Mouse (Mus musculus): Measurements from ENCODE around the gene Arhgap29.

The Arhgap29 gene

GRCm38 (mm10) chr3:121945957-121946356 lies 6.4 kb upstream of the Arhgap29 start:
- no peak for DNase-seq (ENCODE audit: low spot score)

- DNase-seq (ENCODE audit: low spot score), result no peak
Observed at GRCm38 (mm10) chr3:121946765-121947164, 5.6 kb upstream of the Arhgap29 start.

GRCm38 (mm10) chr3:121950139-121950538 lies 2.2 kb upstream of the Arhgap29 start:
- no peak for DNase-seq (ENCODE audit: low spot score)

GRCm38 (mm10) chr3:121951116-121951515 lies 1.2 kb upstream of the Arhgap29 start:
- no peak for DNase-seq (ENCODE audit: low spot score)

GRCm38 (mm10) chr3:121953049-121953432 lies 700 bp downstream of the Arhgap29 start:
- DNase-seq (ENCODE audit: low spot score), result peak; percentile 86

- DNase-seq (ENCODE audit: low spot score), result peak; percentile 25
Observed at GRCm38 (mm10) chr3:121953433-121954161, 1.3 kb downstream of the Arhgap29 start.

- DNase-seq (ENCODE audit: low spot score), result no peak
Observed at GRCm38 (mm10) chr3:121954421-121954820, 2.1 kb downstream of the Arhgap29 start.

- DNase-seq (ENCODE audit: low spot score), result no peak
Observed at GRCm38 (mm10) chr3:121955527-121955926, 3.2 kb downstream of the Arhgap29 start.

GRCm38 (mm10) chr3:121956789-121957188 lies 4.4 kb downstream of the Arhgap29 start:
- no peak for DNase-seq (ENCODE audit: low spot score)

GRCm38 (mm10) chr3:121957606-121958344 lies 5.4 kb downstream of the Arhgap29 start:
- DNase-seq (ENCODE audit: low spot score), result no peak

GRCm38 (mm10) chr3:121964173-121964572 lies 11.8 kb downstream of the Arhgap29 start:
- DNase-seq (ENCODE audit: low spot score), result no peak

- peak; percentile 81 for DNase-seq (ENCODE audit: low spot score)
Observed at GRCm38 (mm10) chr3:121967681-121968476, 15.5 kb downstream of the Arhgap29 start.

GRCm38 (mm10) chr3:121968621-121969020 lies 16.3 kb downstream of the Arhgap29 start:
- DNase-seq (ENCODE audit: low spot score), result peak; percentile 15

- no peak for DNase-seq (ENCODE audit: low spot score)
Observed at GRCm38 (mm10) chr3:121969451-121969850, 17.1 kb downstream of the Arhgap29 start.

- no peak for DNase-seq (ENCODE audit: low spot score)
Observed at GRCm38 (mm10) chr3:121973761-121974160, 21.4 kb downstream of the Arhgap29 start.

GRCm38 (mm10) chr3:121975381-121975780 lies 23.0 kb downstream of the Arhgap29 start:
- no peak for DNase-seq (ENCODE audit: low spot score)

- no peak for DNase-seq (ENCODE audit: low spot score)
Observed at GRCm38 (mm10) chr3:121981306-121981705, 29.0 kb downstream of the Arhgap29 start.

- DNase-seq (ENCODE audit: low spot score), result no peak
Observed at GRCm38 (mm10) chr3:121982450-121982849, 30.1 kb downstream of the Arhgap29 start.

GRCm38 (mm10) chr3:121995125-121995524 lies 42.8 kb downstream of the Arhgap29 start:
- no peak for DNase-seq (ENCODE audit: low spot score)

- DNase-seq (ENCODE audit: low spot score), result no peak
Observed at GRCm38 (mm10) chr3:121999934-122000333, 47.6 kb downstream of the Arhgap29 start.

GRCm38 (mm10) chr3:122001568-122001967 lies 49.2 kb downstream of the Arhgap29 start:
- DNase-seq (ENCODE audit: low spot score), result no peak

GRCm38 (mm10) chr3:122009818-122010217 lies 57.5 kb downstream of the Arhgap29 start:
- no peak for DNase-seq (ENCODE audit: low spot score)

- DNase-seq (ENCODE audit: low spot score), result no peak
Observed at GRCm38 (mm10) chr3:122010292-122010691, 58.0 kb downstream of the Arhgap29 start.
